Mouse (Mus musculus) erythroblast, embryonic 14.5 days (primary cell): ENCODE measurements at regions not wholly inside any gene's neighbourhood (a gene's known extent, or its start where the extent isn't known, plus 50 kb on each side); places are given as distances from the start of the nearest gene placed in this dataset.

Experiments
- GATA1 ChIP-seq: IDR thresholded peaks from 2 replicates; pipeline ENCODE4 v1.6.1; 2012; ENCODE audit warnings: low read length, inconsistent platforms, mixed read lengths
- TAL1 ChIP-seq: IDR thresholded peaks from 3 replicates; pipeline ENCODE4 v1.6.1; 2012; ENCODE audit warnings: low read length, inconsistent platforms, mixed read lengths

GRCm38 (mm10) chr16:93015636-93016035, 189.7 kb upstream of the Runx1 start:
- no peak for TF ChIP-seq TAL1
- TF ChIP-seq GATA1: no peak
